Mouse (Mus musculus) cerebellum, adult 2 months (tissue): ENCODE measurements around the gene Fgg.
A peak's percentile ranks its signal among the peaks of the same experiment; 100 is the strongest.

Experiments used
- CTCF ChIP-seq: fragments of 200-500 bp; IDR thresholded peaks from 2 replicates; pipeline ENCODE4 v1.5.1; 2011; ENCODE audit warnings: low read depth, mild to moderate bottlenecking, control low read depth, low read length, moderate library complexity, borderline replicate concordance; ENCODE audit not compliant: insufficient read depth
- POLR2A ChIP-seq: fragments of 200-500 bp; IDR thresholded peaks from 2 replicates; pipeline ENCODE4 v1.6.1; 2011; ENCODE audit warnings: low read length, control low read depth, borderline replicate concordance; ENCODE audit not compliant: insufficient read depth

GRCm38 (mm10) chr3:82998772-82999463 is 8.6 kb upstream of the Fgg start:
- no peak for TF ChIP-seq POLR2A
- peak; percentile 57; the same call in 1 of the 2 replicates for TF ChIP-seq CTCF
